Mouse (Mus musculus): ENCODE measurements at regions not wholly inside any gene's neighbourhood (a gene's known extent, or its start where the extent isn't known, plus 50 kb on each side); places are given as distances from the start of the nearest gene placed in this dataset.
A peak's percentile ranks its signal among the peaks of the same experiment; 100 is the strongest.

DNA sequence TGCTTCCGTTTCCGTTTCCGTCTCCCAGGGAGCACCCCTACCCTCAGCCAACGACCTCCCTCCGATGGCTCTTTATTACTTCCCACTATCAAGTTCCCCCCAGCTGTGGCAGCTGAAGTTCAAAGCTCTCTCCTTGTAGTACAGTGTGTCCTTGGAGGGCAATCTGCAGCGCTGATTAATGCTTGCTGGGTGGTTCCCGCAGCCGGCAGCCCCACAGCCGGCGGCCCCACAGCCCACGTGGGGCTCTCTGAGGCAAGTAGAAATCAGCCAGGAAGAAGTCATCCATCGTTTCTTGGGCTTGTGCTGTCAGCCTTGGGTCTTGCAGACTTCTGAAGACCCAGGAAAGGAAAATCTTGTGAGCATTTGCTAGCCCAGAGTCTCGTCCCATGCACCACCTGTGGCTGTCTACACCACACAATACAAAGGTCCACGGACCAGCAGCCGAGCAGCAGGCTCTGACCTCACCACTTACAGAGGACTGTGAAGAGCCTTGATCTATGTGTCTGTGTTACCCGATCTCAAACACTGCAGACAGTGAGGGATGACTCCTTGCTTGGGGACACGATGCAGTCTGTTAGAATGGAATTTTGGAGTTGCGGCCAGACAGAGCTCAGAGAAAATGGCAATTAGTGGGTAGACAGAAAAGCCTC is 178.5 kb downstream of the Gadd45g start:
- Histone ChIP-seq H3K36me3 (replicated peaks; ENCODE audit: control insufficient read depth, insufficient read depth) (no peaks in the 10 kb centered on the region), H3K4me3 (replicated peaks; ENCODE audit: low read length) (no peak overlapping the region), H3K27ac (no peak overlapping the region), H3K27me3 (ENCODE audit: control insufficient read depth, insufficient read depth, low read length) (no peaks in the 10 kb centered on the region), H3K4me1 (replicated peaks; ENCODE audit: control insufficient read depth, insufficient read depth, low read length) (peaks cover 16% of the 10 kb centered on the region), H3K9ac (0 out of 2 replicates have a peak overlapping the region, but pooled peaks have one; percentile 18), H3K4me2 (replicated peaks) (peak overlapping the region; percentile 12; the same call in 1 of the 2 replicates), H3K9me3 (ENCODE audit: control insufficient read depth, low read length) (no peaks in the 10 kb centered on the region)
- ATAC-seq (ENCODE audit: low FRiP score) (peak; percentile 32; the same call in 1 of the 2 replicates), DNase-seq (ENCODE audit: low spot score) (no peak)
- WGBS = 27% methylated on average over 18 of the region's 18 CpGs

GRCm38 (mm10) chr13:52025482-52025848 is 179.0 kb downstream of the Gadd45g start:
- no peaks in the 10 kb centered on the region for H3K27me3 ChIP-seq (ENCODE audit: control insufficient read depth, insufficient read depth, low read length)
- H3K27ac ChIP-seq = no peak overlapping the region
- peak; percentile 58; the same call in 1 of the 2 replicates for ATAC-seq (ENCODE audit: low FRiP score)
- no peak overlapping the region for H3K4me3 ChIP-seq (replicated peaks; ENCODE audit: low read length)
- H3K9me3 ChIP-seq (ENCODE audit: control insufficient read depth, low read length) = no peaks in the 10 kb centered on the region
- H3K9ac ChIP-seq = no peak overlapping the region
- H3K36me3 ChIP-seq (replicated peaks; ENCODE audit: control insufficient read depth, insufficient read depth) = no peaks in the 10 kb centered on the region
- no peak overlapping the region for H3K4me2 ChIP-seq (replicated peaks)
- no peak for DNase-seq (ENCODE audit: low spot score)
- peaks cover 16% of the 10 kb centered on the region for H3K4me1 ChIP-seq (replicated peaks; ENCODE audit: control insufficient read depth, insufficient read depth, low read length)
- WGBS = 57% methylated on average over 5 of the region's 5 CpGs

- Histone ChIP-seq H3K4me3 (replicated peaks; ENCODE audit: low read length) (no peak overlapping the region), H3K27me3 (ENCODE audit: control insufficient read depth, insufficient read depth, low read length) (no peaks in the 10 kb centered on the region), H3K27ac (no peak overlapping the region), H3K9ac (no peak overlapping the region), H3K4me2 (replicated peaks) (no peak overlapping the region), H3K4me1 (replicated peaks; ENCODE audit: control insufficient read depth, insufficient read depth, low read length) (peaks cover 16% of the 10 kb centered on the region), H3K9me3 (ENCODE audit: control insufficient read depth, low read length) (no peaks in the 10 kb centered on the region), H3K36me3 (replicated peaks; ENCODE audit: control insufficient read depth, insufficient read depth) (no peaks in the 10 kb centered on the region)
- DNase-seq (ENCODE audit: low spot score) (no peak), ATAC-seq (ENCODE audit: low FRiP score) (no peak)
- WGBS = 90% methylated on average over 7 of the region's 7 CpGs
Observed at GRCm38 (mm10) chr13:52026291-52026690, 179.8 kb downstream of the Gadd45g start.

DNA sequence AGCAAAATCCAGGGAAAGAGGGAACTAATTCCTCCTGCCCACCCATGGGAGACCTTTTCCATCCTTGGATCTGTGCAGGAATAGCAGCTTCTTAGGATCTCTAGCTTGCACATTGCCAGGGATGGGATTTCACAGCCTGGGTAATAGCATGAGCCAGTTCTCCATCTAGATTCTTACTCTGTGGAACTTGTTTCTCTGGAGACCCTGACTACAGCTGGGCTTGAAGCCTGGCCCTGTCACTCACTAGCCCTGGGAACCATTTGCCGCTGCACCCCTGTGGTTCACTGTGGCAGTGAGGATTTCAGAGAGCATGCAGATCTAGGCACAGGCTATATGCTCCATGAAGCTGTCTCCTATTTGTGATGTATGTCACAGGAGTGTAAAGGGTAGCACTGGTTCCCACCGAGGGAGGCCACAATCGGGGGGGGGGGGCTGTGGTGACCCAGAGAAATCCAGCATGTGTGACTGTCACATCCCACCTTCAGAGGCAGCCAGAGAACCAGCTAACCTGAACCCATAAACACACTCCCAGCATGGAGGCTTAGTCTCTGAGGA is 183.5 kb downstream of the Gadd45g start:
- no peak overlapping the region for H3K27ac ChIP-seq
- ATAC-seq (ENCODE audit: low FRiP score) = no peak
- no peaks in the 10 kb centered on the region for H3K36me3 ChIP-seq (replicated peaks; ENCODE audit: control insufficient read depth, insufficient read depth)
- no peaks in the 10 kb centered on the region for H3K27me3 ChIP-seq (ENCODE audit: control insufficient read depth, insufficient read depth, low read length)
- 56% methylated on average over 3 of the region's 3 CpGs for WGBS
- no peak overlapping the region for H3K4me3 ChIP-seq (replicated peaks; ENCODE audit: low read length)
- no peaks in the 10 kb centered on the region for H3K9me3 ChIP-seq (ENCODE audit: control insufficient read depth, low read length)
- DNase-seq (ENCODE audit: low spot score) = no peak
- no peak overlapping the region for H3K9ac ChIP-seq
- no peak overlapping the region for H3K4me2 ChIP-seq (replicated peaks)
- H3K4me1 ChIP-seq (replicated peaks; ENCODE audit: control insufficient read depth, insufficient read depth, low read length) = peaks cover 6% of the 10 kb centered on the region

GRCm38 (mm10) chr13:52031465-52031864 is 185.0 kb downstream of the Gadd45g start:
- 83% methylated on average over 5 of the region's 5 CpGs for WGBS

GRCm38 (mm10) chr13:52035731-52036130 is 189.3 kb downstream of the Gadd45g start:
- no peak overlapping the region for H3K27ac ChIP-seq
- no peak for DNase-seq (ENCODE audit: low spot score)
- peaks cover 18% of the 10 kb centered on the region; the same call in 1 of the 2 replicates for H3K4me1 ChIP-seq (replicated peaks; ENCODE audit: control insufficient read depth, insufficient read depth, low read length)
- no peak overlapping the region for H3K9ac ChIP-seq
- no peaks in the 10 kb centered on the region for H3K36me3 ChIP-seq (replicated peaks; ENCODE audit: control insufficient read depth, insufficient read depth)
- no peaks in the 10 kb centered on the region for H3K9me3 ChIP-seq (ENCODE audit: control insufficient read depth, low read length)
- 80% methylated on average over 6 of the region's 6 CpGs for WGBS
- no peak overlapping the region for H3K4me2 ChIP-seq (replicated peaks)
- no peak overlapping the region for H3K4me3 ChIP-seq (replicated peaks; ENCODE audit: low read length)
- H3K27me3 ChIP-seq (ENCODE audit: control insufficient read depth, insufficient read depth, low read length) = no peaks in the 10 kb centered on the region
- ATAC-seq (ENCODE audit: low FRiP score) = no peak

More at GRCm38 (mm10) chr13:52031465-52031864, 185.0 kb downstream of the Gadd45g start:
- no peak overlapping the region for H3K4me2 ChIP-seq (replicated peaks)
- H3K36me3 ChIP-seq (replicated peaks; ENCODE audit: control insufficient read depth, insufficient read depth) = no peaks in the 10 kb centered on the region
- no peak for DNase-seq (ENCODE audit: low spot score)
- H3K9ac ChIP-seq = no peak overlapping the region
- peaks cover 9% of the 10 kb centered on the region; the same call in 1 of the 2 replicates for H3K4me1 ChIP-seq (replicated peaks; ENCODE audit: control insufficient read depth, insufficient read depth, low read length)
- no peaks in the 10 kb centered on the region for H3K9me3 ChIP-seq (ENCODE audit: control insufficient read depth, low read length)
- H3K4me3 ChIP-seq (replicated peaks; ENCODE audit: low read length) = no peak overlapping the region
- no peaks in the 10 kb centered on the region for H3K27me3 ChIP-seq (ENCODE audit: control insufficient read depth, insufficient read depth, low read length)
- no peak overlapping the region for H3K27ac ChIP-seq
- no peak for ATAC-seq (ENCODE audit: low FRiP score)

- Histone ChIP-seq H3K27me3 (ENCODE audit: control insufficient read depth, insufficient read depth, low read length) (no peaks in the 10 kb centered on the region), H3K4me3 (replicated peaks; ENCODE audit: low read length) (no peak overlapping the region), H3K9ac (no peak overlapping the region), H3K36me3 (replicated peaks; ENCODE audit: control insufficient read depth, insufficient read depth) (no peaks in the 10 kb centered on the region), H3K27ac (no peak overlapping the region), H3K9me3 (ENCODE audit: control insufficient read depth, low read length) (no peaks in the 10 kb centered on the region), H3K4me2 (replicated peaks) (no peak overlapping the region), H3K4me1 (replicated peaks; ENCODE audit: control insufficient read depth, insufficient read depth, low read length) (peaks cover 19% of the 10 kb centered on the region)
- WGBS = 39% methylated on average over 5 of the region's 5 CpGs
- no peak for DNase-seq (ENCODE audit: low spot score)
- ATAC-seq (ENCODE audit: low FRiP score) = peak; percentile 44; the same call in 1 of the 2 replicates
Observed at GRCm38 (mm10) chr13:52036351-52036750, 189.9 kb downstream of the Gadd45g start.

DNA sequence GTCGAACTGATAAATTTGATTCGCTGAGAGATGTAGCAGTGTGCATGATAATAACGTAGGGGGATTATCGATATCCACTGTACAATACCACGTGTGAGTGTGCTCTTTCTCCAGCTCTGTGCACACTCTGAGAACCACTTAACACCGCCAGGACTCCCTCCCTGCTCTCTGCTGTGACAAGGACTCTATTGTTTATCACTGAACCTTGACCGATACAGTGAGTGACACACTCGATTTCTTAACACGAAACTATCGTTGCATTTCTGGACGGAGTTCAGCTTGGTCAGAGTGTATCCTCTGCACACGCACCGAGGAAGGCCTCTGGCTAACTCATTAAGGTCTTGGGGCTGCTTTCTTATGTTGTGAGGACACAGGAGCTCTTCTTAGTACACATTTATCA is 190.7 kb downstream of the Gadd45g start:
- WGBS = 52% methylated on average over 13 of the region's 13 CpGs
- Histone ChIP-seq H3K9me3 (ENCODE audit: control insufficient read depth, low read length) (no peaks in the 10 kb centered on the region), H3K4me3 (replicated peaks; ENCODE audit: low read length) (no peak overlapping the region), H3K27ac (no peak overlapping the region), H3K4me2 (replicated peaks) (no peak overlapping the region), H3K9ac (no peak overlapping the region), H3K4me1 (replicated peaks; ENCODE audit: control insufficient read depth, insufficient read depth, low read length) (peaks cover 28% of the 10 kb centered on the region), H3K27me3 (ENCODE audit: control insufficient read depth, insufficient read depth, low read length) (no peaks in the 10 kb centered on the region), H3K36me3 (replicated peaks; ENCODE audit: control insufficient read depth, insufficient read depth) (no peaks in the 10 kb centered on the region)
- ATAC-seq (ENCODE audit: low FRiP score) (no peak), DNase-seq (ENCODE audit: low spot score) (no peak)

DNA sequence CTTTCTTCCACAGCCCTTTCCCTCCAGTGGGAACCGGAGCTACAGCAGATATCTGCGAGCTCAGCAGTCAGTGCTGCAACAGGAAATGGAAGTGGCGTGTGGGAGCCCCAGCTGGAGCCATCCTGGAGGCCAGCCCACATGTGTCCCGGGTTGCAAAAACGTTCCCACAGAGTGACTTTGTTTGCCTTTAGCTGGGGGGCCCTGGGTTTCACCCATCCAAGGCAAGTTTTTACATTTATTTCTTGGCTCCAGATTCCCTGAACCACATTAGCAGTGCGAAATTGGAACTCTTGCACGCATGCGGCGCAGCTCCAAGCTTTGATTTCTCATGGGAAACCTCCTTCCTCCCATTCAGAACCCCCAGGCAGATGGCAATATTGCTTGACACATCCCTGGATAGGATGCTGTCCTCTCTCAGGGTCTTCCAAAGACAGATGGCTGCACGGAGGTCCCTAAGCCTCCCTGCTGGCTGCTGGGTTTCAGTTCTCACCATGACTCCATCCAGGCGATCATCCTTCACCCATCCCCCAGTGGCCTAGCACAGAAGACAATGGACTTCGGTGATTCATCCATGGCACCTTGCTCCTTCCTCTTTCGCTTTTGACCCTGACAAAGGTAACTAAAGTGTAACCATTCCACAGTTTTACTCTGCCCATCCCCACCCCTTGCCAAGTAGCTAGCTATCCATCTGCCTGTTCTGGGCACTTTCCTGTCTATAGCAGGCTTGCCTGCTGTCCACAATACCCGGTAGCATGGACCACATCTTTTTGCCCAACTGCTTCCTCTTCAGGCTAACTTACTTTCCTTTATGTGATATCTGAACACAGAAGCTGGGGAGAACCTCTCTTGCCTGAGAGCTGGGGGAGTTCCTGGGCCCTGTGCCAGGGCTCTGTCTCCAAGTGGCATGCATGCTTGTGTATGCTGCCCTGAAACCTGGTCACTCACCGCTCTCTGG is 195.3 kb downstream of the Gadd45g start:
- DNase-seq (ENCODE audit: low spot score) (peak; percentile 52), ATAC-seq (ENCODE audit: low FRiP score) (peak; percentile 70)
- Histone ChIP-seq H3K27ac (peak overlapping the region; percentile 41), H3K4me2 (replicated peaks) (peak overlapping the region; percentile 13; the same call in 1 of the 2 replicates), H3K36me3 (replicated peaks; ENCODE audit: control insufficient read depth, insufficient read depth) (no peaks in the 10 kb centered on the region), H3K4me1 (replicated peaks; ENCODE audit: control insufficient read depth, insufficient read depth, low read length) (peaks cover 16% of the 10 kb centered on the region), H3K9ac (no peak overlapping the region), H3K27me3 (ENCODE audit: control insufficient read depth, insufficient read depth, low read length) (no peaks in the 10 kb centered on the region), H3K9me3 (ENCODE audit: control insufficient read depth, low read length) (no peaks in the 10 kb centered on the region), H3K4me3 (replicated peaks; ENCODE audit: low read length) (no peak overlapping the region)
- WGBS = 32% methylated on average over 15 of the region's 15 CpGs
